Mouse (Mus musculus): ENCODE measurements around the gene Sptbn2. TPM values are rescaled to one million over a fixed set of nuclear protein-coding genes. Genes with fewer than 3 reads are reported as not detected.

Gene Sptbn2
- total and polyA plus RNA-seq, 3 experiments: 0.16 to 0.30 (median 0.21) TPM

- Histone ChIP-seq H3K4me1 (ENCODE audit: insufficient read depth, low read depth, low read length) (peaks cover 60% of the 10 kb centered on the region), H3K9me3 (replicated peaks) (no peaks in the 10 kb centered on the region), H3K27me3 (ENCODE audit: insufficient read depth, low read length) (no peaks in the 10 kb centered on the region), H3K4me3 (ENCODE audit: low read depth, low read length) (peak overlapping the region; percentile 78), H3K36me3 (replicated peaks) (peaks cover 71% of the 10 kb centered on the region)
- DNase-seq (ENCODE audit: low spot score) (peak; percentile 19), ATAC-seq (ENCODE audit: extremely low read depth, insufficient number of reproducible peaks, low FRiP score, poor library complexity, severe bottlenecking) (no peak)
- TF ChIP-seq TAL1 (conservative IDR thresholded peaks at IDR 0.05; ENCODE audit: low read depth, low read length) (no peak), GATA1 (IDR thresholded peaks at IDR 0.05; ENCODE audit: borderline replicate concordance, low read length) (no peak), GATA2 (IDR thresholded peaks at IDR 0.05; ENCODE audit: borderline replicate concordance, low read depth, low read length) (no peak), POLR2AphosphoS5 (IDR thresholded peaks at IDR 0.05; ENCODE audit: insufficient replicate concordance, low read depth, low read length) (no peak; the same call in 1 of the 2 replicates), CTCF (IDR thresholded peaks at IDR 0.05; ENCODE audit: low read depth, low read length) (no peak)
These were observed 82.4 kb downstream of the Sptbn2 start for GRCm38 (mm10) chr19:4793281-4793830.

DNA sequence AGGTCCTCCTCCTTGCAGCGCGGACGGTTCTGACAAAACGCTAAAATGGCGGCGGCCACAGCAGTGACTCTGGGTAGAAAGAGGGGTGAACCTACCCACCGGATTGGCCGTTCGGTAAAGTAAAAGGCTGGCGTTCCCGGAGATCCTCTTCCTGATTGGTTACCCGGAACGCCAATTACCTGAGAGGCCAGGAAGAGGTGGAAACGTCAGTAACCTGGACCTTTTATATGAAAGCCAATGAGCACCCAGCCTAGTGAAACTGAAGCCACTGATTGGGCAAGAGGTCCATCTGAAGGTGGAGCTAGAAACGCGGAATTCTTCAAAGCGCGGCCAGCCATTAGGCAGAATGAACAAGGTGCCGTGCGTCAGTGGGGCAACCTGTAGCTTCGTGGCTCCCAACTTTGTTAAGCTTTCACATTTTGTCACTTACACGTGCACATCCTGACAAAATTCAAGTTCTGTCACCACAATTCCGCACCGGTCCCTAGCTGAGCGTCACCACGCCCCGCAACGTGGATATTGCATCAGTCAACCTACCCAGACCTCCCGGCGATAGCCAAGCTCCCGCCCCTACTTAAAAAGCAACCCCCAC is 83.0 kb downstream of the Sptbn2 start, which contains the start of gene Rbm4:
TSS of gene Rbm4 (minus strand) at position 71 of the 592 bp plus-strand sequence.
- Histone ChIP-seq H3K4me1 (ENCODE audit: insufficient read depth, low read depth, low read length) (peaks cover 61% of the 10 kb centered on the region), H3K27me3 (ENCODE audit: insufficient read depth, low read length) (no peaks in the 10 kb centered on the region), H3K4me3 (ENCODE audit: low read depth, low read length) (peak within 1 kb of the TSS; percentile 78), H3K36me3 (replicated peaks) (peaks cover 72% of the 10 kb centered on the region), H3K9me3 (replicated peaks) (no peaks in the 10 kb centered on the region)
- ATAC-seq (ENCODE audit: extremely low read depth, insufficient number of reproducible peaks, low FRiP score, poor library complexity, severe bottlenecking): peak; percentile 99
- DNase-seq (ENCODE audit: low spot score): peak; percentile 95
- TF ChIP-seq POLR2AphosphoS5 (IDR thresholded peaks at IDR 0.05; ENCODE audit: insufficient replicate concordance, low read depth, low read length) (0 out of 2 replicates have a peak, but pooled peaks have one; percentile 70), GATA1 (IDR thresholded peaks at IDR 0.05; ENCODE audit: borderline replicate concordance, low read length) (no peak)

GRCm38 (mm10) chr19:4795929-4796328 is 85.0 kb downstream of the Sptbn2 start:
- TF ChIP-seq POLR2AphosphoS5 (IDR thresholded peaks at IDR 0.05; ENCODE audit: insufficient replicate concordance, low read depth, low read length) (no peak), TAL1 (conservative IDR thresholded peaks at IDR 0.05; ENCODE audit: low read depth, low read length) (no peak), GATA2 (IDR thresholded peaks at IDR 0.05; ENCODE audit: borderline replicate concordance, low read depth, low read length) (no peak), GATA1 (IDR thresholded peaks at IDR 0.05; ENCODE audit: borderline replicate concordance, low read length) (no peak), CTCF (IDR thresholded peaks at IDR 0.05; ENCODE audit: low read depth, low read length) (no peak)
- ATAC-seq (ENCODE audit: extremely low read depth, insufficient number of reproducible peaks, low FRiP score, poor library complexity, severe bottlenecking): no peak
- Histone ChIP-seq H3K4me1 (ENCODE audit: insufficient read depth, low read depth, low read length) (peaks cover 66% of the 10 kb centered on the region), H3K4me3 (ENCODE audit: low read depth, low read length) (no peak overlapping the region), H3K36me3 (replicated peaks) (peaks cover 75% of the 10 kb centered on the region), H3K27me3 (ENCODE audit: insufficient read depth, low read length) (no peaks in the 10 kb centered on the region), H3K9me3 (replicated peaks) (no peaks in the 10 kb centered on the region)
- no peak for DNase-seq (ENCODE audit: low spot score)

DNA sequence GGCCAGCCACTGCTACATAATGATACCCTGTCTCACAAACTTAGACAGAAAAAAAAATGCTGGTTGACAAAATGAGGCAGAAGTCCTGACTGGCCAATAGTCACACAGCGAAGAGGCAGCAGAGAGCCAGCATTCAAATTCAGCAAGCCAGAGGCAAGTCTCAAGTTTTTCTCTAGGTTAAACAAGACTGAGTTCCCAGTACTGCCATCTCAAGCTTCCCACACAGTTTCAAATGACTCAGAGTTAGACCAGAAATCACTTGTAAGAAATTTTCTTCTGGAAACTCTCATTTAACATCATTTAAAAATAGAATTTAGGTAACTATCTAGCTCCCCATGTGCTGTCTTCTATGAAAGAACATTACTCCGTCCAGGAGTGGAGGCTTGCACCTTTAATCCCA is 86.9 kb downstream of the Sptbn2 start:
- TF ChIP-seq POLR2AphosphoS5 (IDR thresholded peaks at IDR 0.05; ENCODE audit: insufficient replicate concordance, low read depth, low read length) (no peak), TAL1 (conservative IDR thresholded peaks at IDR 0.05; ENCODE audit: low read depth, low read length) (no peak), GATA1 (IDR thresholded peaks at IDR 0.05; ENCODE audit: borderline replicate concordance, low read length) (no peak), GATA2 (IDR thresholded peaks at IDR 0.05; ENCODE audit: borderline replicate concordance, low read depth, low read length) (no peak), CTCF (IDR thresholded peaks at IDR 0.05; ENCODE audit: low read depth, low read length) (no peak)
- ATAC-seq (ENCODE audit: extremely low read depth, insufficient number of reproducible peaks, low FRiP score, poor library complexity, severe bottlenecking) (no peak), DNase-seq (ENCODE audit: low spot score) (no peak)
- Histone ChIP-seq H3K4me1 (ENCODE audit: insufficient read depth, low read depth, low read length) (peaks cover 67% of the 10 kb centered on the region), H3K36me3 (replicated peaks) (peaks cover 76% of the 10 kb centered on the region), H3K9me3 (replicated peaks) (no peaks in the 10 kb centered on the region), H3K4me3 (ENCODE audit: low read depth, low read length) (no peak overlapping the region), H3K27me3 (ENCODE audit: insufficient read depth, low read length) (no peaks in the 10 kb centered on the region)

GRCm38 (mm10) chr19:4799083-4799482 is 88.1 kb downstream of the Sptbn2 start:
- peaks cover 84% of the 10 kb centered on the region for H3K36me3 ChIP-seq (replicated peaks)
- TF ChIP-seq GATA1 (IDR thresholded peaks at IDR 0.05; ENCODE audit: borderline replicate concordance, low read length) (no peak), TAL1 (conservative IDR thresholded peaks at IDR 0.05; ENCODE audit: low read depth, low read length) (no peak), GATA2 (IDR thresholded peaks at IDR 0.05; ENCODE audit: borderline replicate concordance, low read depth, low read length) (no peak), POLR2AphosphoS5 (IDR thresholded peaks at IDR 0.05; ENCODE audit: insufficient replicate concordance, low read depth, low read length) (no peak), CTCF (IDR thresholded peaks at IDR 0.05; ENCODE audit: low read depth, low read length) (no peak)
- H3K9me3 ChIP-seq (replicated peaks): no peaks in the 10 kb centered on the region
- no peak for DNase-seq (ENCODE audit: low spot score)
- H3K27me3 ChIP-seq (ENCODE audit: insufficient read depth, low read length): no peaks in the 10 kb centered on the region
- H3K4me3 ChIP-seq (ENCODE audit: low read depth, low read length): no peak overlapping the region
- no peak for ATAC-seq (ENCODE audit: extremely low read depth, insufficient number of reproducible peaks, low FRiP score, poor library complexity, severe bottlenecking)
- peaks cover 77% of the 10 kb centered on the region for H3K4me1 ChIP-seq (ENCODE audit: insufficient read depth, low read depth, low read length)

Other genes starting within 250 kb of the Sptbn2 start
- not detected in 2 replicates for gene Syt12, start 233.7 kb upstream of the Sptbn2 start, total RNA-seq (2014; fragmentation: Nextera tagmentation)
- gene Syt12, start 233.7 kb upstream of the Sptbn2 start, total RNA-seq (2017): 0.11 and 0.23 TPM in 2 replicates
- not detected in 2 replicates for gene Syt12, start 233.7 kb upstream of the Sptbn2 start, polyA plus RNA-seq (2012)
- gene 2010003K11Rik, start 212.6 kb upstream of the Sptbn2 start, total RNA-seq (2014; fragmentation: Nextera tagmentation): not detected in 2 replicates
- 0.11 TPM in 1 of 2 replicates, not detected in the other for gene 2010003K11Rik, start 212.6 kb upstream of the Sptbn2 start, total RNA-seq (2017)
- not detected in 2 replicates for gene 2010003K11Rik, start 212.6 kb upstream of the Sptbn2 start, polyA plus RNA-seq (2012)
- 2.4 and 26.3 TPM in 2 replicates for gene Pcx, start 200.7 kb upstream of the Sptbn2 start, total RNA-seq (2014; fragmentation: Nextera tagmentation)
- 2.2 and 2.5 TPM in 2 replicates for gene Pcx, start 200.7 kb upstream of the Sptbn2 start, total RNA-seq (2017)
- gene Pcx, start 200.7 kb upstream of the Sptbn2 start, polyA plus RNA-seq (2012): 11.7 and 12.9 TPM in 2 replicates
- not detected in 2 replicates for gene Lrfn4, start 95.5 kb upstream of the Sptbn2 start, total RNA-seq (2014; fragmentation: Nextera tagmentation)
- gene Lrfn4, start 95.5 kb upstream of the Sptbn2 start, total RNA-seq (2017): 0.35 and 0.49 TPM in 2 replicates
- gene Lrfn4, start 95.5 kb upstream of the Sptbn2 start, polyA plus RNA-seq (2012): 0.54 and 0.66 TPM in 2 replicates
- 16.3 and 21.9 TPM in 2 replicates for gene Rce1, start 85.5 kb upstream of the Sptbn2 start, total RNA-seq (2014; fragmentation: Nextera tagmentation)
- gene Rce1, start 85.5 kb upstream of the Sptbn2 start, total RNA-seq (2017): 16.0 and 19.7 TPM in 2 replicates
- gene Rce1, start 85.5 kb upstream of the Sptbn2 start, polyA plus RNA-seq (2012): 16.1 and 33.9 TPM in 2 replicates
- gene Gm960, start 12.5 kb upstream of the Sptbn2 start, total RNA-seq (2014; fragmentation: Nextera tagmentation): not detected in 2 replicates
- 0.46 and 0.93 TPM in 2 replicates for gene Gm960, start 12.5 kb upstream of the Sptbn2 start, total RNA-seq (2017)
- gene Gm960, start 12.5 kb upstream of the Sptbn2 start, polyA plus RNA-seq (2012): 0.37 TPM in 1 of 2 replicates, not detected in the other
- gene Rbm4b, start 45.3 kb downstream of the Sptbn2 start, total RNA-seq (2014; fragmentation: Nextera tagmentation): 8.3 and 9.8 TPM in 2 replicates
- 16.1 and 20.7 TPM in 2 replicates for gene Rbm4b, start 45.3 kb downstream of the Sptbn2 start, total RNA-seq (2017)
- 5.1 and 5.3 TPM in 2 replicates for gene Rbm4b, start 45.3 kb downstream of the Sptbn2 start, polyA plus RNA-seq (2012)
- gene Rbm4, start 82.7 kb downstream of the Sptbn2 start, total RNA-seq (2014; fragmentation: Nextera tagmentation): 50.8 and 72.4 TPM in 2 replicates
- 80.4 and 99.5 TPM in 2 replicates for gene Rbm4, start 82.7 kb downstream of the Sptbn2 start, total RNA-seq (2017)
- gene Rbm4, start 82.7 kb downstream of the Sptbn2 start, polyA plus RNA-seq (2012): 3.6 and 19.9 TPM in 2 replicates
- gene Gm21992, start 100.4 kb downstream of the Sptbn2 start, total RNA-seq (2014; fragmentation: Nextera tagmentation): 10.6 and 11.2 TPM in 2 replicates
- gene Gm21992, start 100.4 kb downstream of the Sptbn2 start, total RNA-seq (2017): 32.1 and 40.1 TPM in 2 replicates
- 1.7 and 9.0 TPM in 2 replicates for gene Gm21992, start 100.4 kb downstream of the Sptbn2 start, polyA plus RNA-seq (2012)
- 70.3 and 82.1 TPM in 2 replicates for gene Rbm14, start 100.5 kb downstream of the Sptbn2 start, total RNA-seq (2014; fragmentation: Nextera tagmentation)
- 28.2 and 29.5 TPM in 2 replicates for gene Rbm14, start 100.5 kb downstream of the Sptbn2 start, total RNA-seq (2017)
- gene Rbm14, start 100.5 kb downstream of the Sptbn2 start, polyA plus RNA-seq (2012): 38.6 and 55.3 TPM in 2 replicates
- gene Ccs, start 128.2 kb downstream of the Sptbn2 start, total RNA-seq (2014; fragmentation: Nextera tagmentation): 17.3 and 20.6 TPM in 2 replicates
- gene Ccs, start 128.2 kb downstream of the Sptbn2 start, total RNA-seq (2017): 30.1 and 31.2 TPM in 2 replicates
- 61.4 and 69.4 TPM in 2 replicates for gene Ccs, start 128.2 kb downstream of the Sptbn2 start, polyA plus RNA-seq (2012)
- gene Ccdc87, start 128.2 kb downstream of the Sptbn2 start, total RNA-seq (2014; fragmentation: Nextera tagmentation): not detected in 2 replicates
- 0.05 and 0.06 TPM in 2 replicates for gene Ccdc87, start 128.2 kb downstream of the Sptbn2 start, total RNA-seq (2017)
- 0.03 TPM in 1 of 2 replicates, not detected in the other for gene Ccdc87, start 128.2 kb downstream of the Sptbn2 start, polyA plus RNA-seq (2012)
- gene Ctsf, start 144.0 kb downstream of the Sptbn2 start, total RNA-seq (2014; fragmentation: Nextera tagmentation): not detected in 2 replicates
- 0.38 and 0.41 TPM in 2 replicates for gene Ctsf, start 144.0 kb downstream of the Sptbn2 start, total RNA-seq (2017)
- 0.05 TPM in 1 of 2 replicates, not detected in the other for gene Ctsf, start 144.0 kb downstream of the Sptbn2 start, polyA plus RNA-seq (2012)
- gene Actn3, start 166.7 kb downstream of the Sptbn2 start, total RNA-seq (2014; fragmentation: Nextera tagmentation): not detected in 2 replicates
- gene Actn3, start 166.7 kb downstream of the Sptbn2 start, total RNA-seq (2017): 0.16 and 0.52 TPM in 2 replicates
- 0.03 and 0.06 TPM in 2 replicates for gene Actn3, start 166.7 kb downstream of the Sptbn2 start, polyA plus RNA-seq (2012)
- 15.9 and 19.5 TPM in 2 replicates for gene Zdhhc24, start 167.5 kb downstream of the Sptbn2 start, total RNA-seq (2014; fragmentation: Nextera tagmentation)
- gene Zdhhc24, start 167.5 kb downstream of the Sptbn2 start, total RNA-seq (2017): 13.9 and 15.7 TPM in 2 replicates
- gene Zdhhc24, start 167.5 kb downstream of the Sptbn2 start, polyA plus RNA-seq (2012): 1.8 and 2.0 TPM in 2 replicates
- 5.2 and 5.5 TPM in 2 replicates for gene Bbs1, start 195.5 kb downstream of the Sptbn2 start, total RNA-seq (2014; fragmentation: Nextera tagmentation)
- gene Bbs1, start 195.5 kb downstream of the Sptbn2 start, total RNA-seq (2017): 3.0 and 4.4 TPM in 2 replicates
- gene Bbs1, start 195.5 kb downstream of the Sptbn2 start, polyA plus RNA-seq (2012): 5.6 and 8.7 TPM in 2 replicates
- 41.5 and 45.4 TPM in 2 replicates for gene Dpp3, start 217.1 kb downstream of the Sptbn2 start, total RNA-seq (2014; fragmentation: Nextera tagmentation)
- 47.3 and 54.2 TPM in 2 replicates for gene Dpp3, start 217.1 kb downstream of the Sptbn2 start, total RNA-seq (2017)
- 82.6 and 88.2 TPM in 2 replicates for gene Dpp3, start 217.1 kb downstream of the Sptbn2 start, polyA plus RNA-seq (2012)
- not detected in 2 replicates for gene Peli3, start 232.0 kb downstream of the Sptbn2 start, total RNA-seq (2014; fragmentation: Nextera tagmentation)
- 0.05 TPM in 1 of 2 replicates, not detected in the other for gene Peli3, start 232.0 kb downstream of the Sptbn2 start, total RNA-seq (2017)
- gene Peli3, start 232.0 kb downstream of the Sptbn2 start, polyA plus RNA-seq (2012): not detected in 2 replicates

Data from G1E (cell line).